Mouse (Mus musculus): ENCODE results near the gene Itga1. TPM values are rescaled to one million over a fixed set of nuclear protein-coding genes. Genes with fewer than 3 reads are reported as not detected.

The Itga1 gene
- polyA plus RNA-seq, 1 experiment from 2014 or later = 59.2 TPM

- no peak for ATAC-seq
- in situ Hi-C loops (cut with MboI; ENCODE audit: low pct_unique_long_range_greater_than_20kb) = no loop called here
- no peaks in the 10 kb centered on the region for H3K27me3 ChIP-seq
- DNase-seq (ENCODE audit: low read depth, low spot score) = no peak
- POLR2A ChIA-PET = no interaction called here
- CTCF ChIA-PET = no interaction called here
- no peak for TF ChIP-seq CTCF (IDR thresholded peaks at IDR 0.05)
These were observed 186.0 kb downstream of the Itga1 start for GRCm38 (mm10) chr13:114915767-114916166.

GRCm38 (mm10) chr13:114914963-114915362 is 186.8 kb downstream of the Itga1 start:
- ChIA-PET POLR2A (no interaction called here), CTCF (interaction anchor here (1.1 to 1.8 kb wide), 2 partner anchors 21 to 32 kb away, joined by 3 read pairs; no protein-coding TSS in a partner anchor)
- ATAC-seq (no peak), DNase-seq (ENCODE audit: low read depth, low spot score) (no peak)
- no peaks in the 10 kb centered on the region for H3K27me3 ChIP-seq
- in situ Hi-C loops (cut with MboI; ENCODE audit: low pct_unique_long_range_greater_than_20kb) = no loop called here
- no peak for TF ChIP-seq CTCF (IDR thresholded peaks at IDR 0.05)

- no peak for TF ChIP-seq CTCF (IDR thresholded peaks at IDR 0.05)
These were observed 187.2 kb downstream of the Itga1 start for GRCm38 (mm10) chr13:114914559-114914958.

GRCm38 (mm10) chr13:114910629-114911028 is 191.1 kb downstream of the Itga1 start:
- in situ Hi-C loops (cut with MboI; ENCODE audit: low pct_unique_long_range_greater_than_20kb) = no loop called here
- no peaks in the 10 kb centered on the region for H3K27me3 ChIP-seq
- ChIA-PET POLR2A (no interaction called here), CTCF (no interaction called here)
- no peak for TF ChIP-seq CTCF (IDR thresholded peaks at IDR 0.05)
- ATAC-seq (no peak), DNase-seq (ENCODE audit: low read depth, low spot score) (no peak)

More at GRCm38 (mm10) chr13:114914559-114914958, 187.2 kb downstream of the Itga1 start:
- in situ Hi-C loops (cut with MboI; ENCODE audit: low pct_unique_long_range_greater_than_20kb) = no loop called here
- ChIA-PET CTCF (interaction anchor here (1.1 to 1.8 kb wide), 3 partner anchors 20 to 38 kb away, joined by 3 read pairs; no protein-coding TSS in a partner anchor), POLR2A (no interaction called here)
- no peaks in the 10 kb centered on the region for H3K27me3 ChIP-seq
- DNase-seq (ENCODE audit: low read depth, low spot score) (no peak), ATAC-seq (no peak)

GRCm38 (mm10) chr13:114909514-114909913 is 192.2 kb downstream of the Itga1 start:
- H3K27me3 ChIP-seq = no peaks in the 10 kb centered on the region
- POLR2A ChIA-PET = no interaction called here
- CTCF ChIA-PET = interaction anchor here (0.7 to 1.7 kb wide), 3 partner anchors 10 to 66 kb away, joined by 3 to 5 read pairs (median 3); no protein-coding TSS in a partner anchor
- TF ChIP-seq CTCF (IDR thresholded peaks at IDR 0.05) = no peak
- in situ Hi-C loops (cut with MboI; ENCODE audit: low pct_unique_long_range_greater_than_20kb) = no loop called here
- ATAC-seq (no peak), DNase-seq (ENCODE audit: low read depth, low spot score) (no peak)

- no peak for TF ChIP-seq CTCF (IDR thresholded peaks at IDR 0.05)
- H3K27me3 ChIP-seq = no peaks in the 10 kb centered on the region
- ChIA-PET CTCF (no interaction called here), POLR2A (no interaction called here)
- DNase-seq (ENCODE audit: low read depth, low spot score) (no peak), ATAC-seq (no peak)
- in situ Hi-C loops (cut with MboI; ENCODE audit: low pct_unique_long_range_greater_than_20kb) = no loop called here
These were observed 193.9 kb downstream of the Itga1 start for GRCm38 (mm10) chr13:114907876-114908275.

Other genes starting within 250 kb of the Itga1 start
- gene Itga2, start 169.9 kb downstream of the Itga1 start, polyA plus RNA-seq (2021) = 0.40 TPM
- gene Pelo, start 11.8 kb downstream of the Itga1 start, polyA plus RNA-seq (2021) = 34.9 TPM
- gene Gm49395, start within 50 bp of the Itga1 start, polyA plus RNA-seq (2021) = 2.2 TPM

Data from Patski (cell line).